Mouse (Mus musculus): ENCODE results near the gene Gorasp2.

GRCm38 (mm10) chr2:70669896-70670295 lies 8.5 kb downstream of the Gorasp2 start:
- no peak for TF ChIP-seq CTCF (IDR thresholded peaks at IDR 0.05; ENCODE audit: control insufficient read depth, insufficient read depth, low read length)
- no peak for TF ChIP-seq POLR2A (IDR thresholded peaks at IDR 0.05; ENCODE audit: borderline replicate concordance, control insufficient read depth, low read depth, low read length)

All from bone marrow, adult 2 months (tissue).